Mouse (Mus musculus): ENCODE results near the gene 3110018I06Rik.

- TF ChIP-seq CTCF (IDR thresholded peaks at IDR 0.05; ENCODE audit: low read depth) (no peak), EP300 (optimal IDR thresholded peaks at IDR 0.05) (no peak)
Measured at GRCm38 (mm10) chr12:107511112-107511511, 22.7 kb downstream of the 3110018I06Rik start.

All from stomach, postnatal 0 days (tissue).